Comparison of ENCODE assay signal across 9 mouse cellular contexts in the genomic region with DNA sequence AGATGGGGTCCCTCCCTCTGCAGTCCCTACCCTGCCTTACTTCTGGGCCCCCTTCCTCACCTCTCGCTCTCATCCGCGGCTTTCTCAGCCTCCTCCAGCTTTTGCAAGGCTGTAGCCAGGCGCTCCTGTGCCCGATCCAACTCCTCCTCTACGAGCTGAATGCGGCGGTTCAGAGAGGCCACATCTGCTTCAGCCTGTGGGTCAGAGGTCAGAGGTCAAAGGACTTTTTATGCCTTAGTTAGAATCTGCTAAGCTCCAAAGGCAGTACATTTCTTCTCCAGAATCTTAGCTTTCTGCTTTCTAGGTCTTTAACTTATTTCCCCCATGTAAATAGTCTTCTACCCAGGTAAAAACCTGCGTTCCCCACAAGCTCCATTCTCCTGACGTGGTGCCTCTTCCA. TPM values are rescaled to one million over a fixed set of nuclear protein-coding genes. Genes with fewer than 3 reads are reported as not detected.
DNase-seq lines count a peak whose midpoint lies in the region; ATAC-seq and TF ChIP-seq lines count a peak whose summit lies in the region.
"Had no signal": no experiment of that assay in that cellular context is flagged by ENCODE, and none has a peak within 500 bp of the region (broad histone marks: within the 10 kb centered on the region; RNA-seq: fewer than 3 reads in every experiment).

No protein-coding gene starts in this region.

- 13% methylated on average over 10 of the region's 10 CpGs for WGBS in hindbrain, embryonic 13.5 days
- WGBS in midbrain, embryonic 11.5 days: 10% methylated on average over 10 of the region's 10 CpGs

- no peaks in the 10 kb centered on the region for H3K36me3 ChIP-seq in hindbrain, embryonic 13.5 days
- H3K36me3 ChIP-seq in midbrain, embryonic 11.5 days (ENCODE audit: control insufficient read depth, insufficient read depth, low read length): no peaks in the 10 kb centered on the region

- no peak for TF ChIP-seq CTCF in gastrocnemius, adult 2 months (IDR thresholded peaks at IDR 0.05)

- no peaks in the 10 kb centered on the region for H3K9me3 ChIP-seq in hindbrain, embryonic 13.5 days
- H3K9me3 ChIP-seq in midbrain, embryonic 11.5 days (ENCODE audit: control insufficient read depth, low read length): no peaks in the 10 kb centered on the region

- no peak overlapping the region for H3K9ac ChIP-seq in hindbrain, embryonic 13.5 days
- no peak overlapping the region for H3K9ac ChIP-seq in midbrain, embryonic 11.5 days (ENCODE audit: low read length)

- peaks cover 28% of the 10 kb centered on the region for H3K4me1 ChIP-seq in hindbrain, embryonic 13.5 days (replicated peaks)
- H3K4me1 ChIP-seq in midbrain, embryonic 11.5 days (ENCODE audit: control insufficient read depth, insufficient read depth, low read length): peaks cover 23% of the 10 kb centered on the region

- intact Hi-C loops in gastrocnemius, adult 2 months (cut with DNase I): no loop called here

- H3K27me3 ChIP-seq in hindbrain, embryonic 13.5 days: peaks cover 55% of the 10 kb centered on the region
- H3K27me3 ChIP-seq in midbrain, embryonic 11.5 days (ENCODE audit: control insufficient read depth, insufficient read depth, low read length): peaks cover 35% of the 10 kb centered on the region

- ATAC-seq in hindbrain, embryonic 13.5 days (ENCODE audit: low FRiP score): no peak
- ATAC-seq in midbrain, embryonic 11.5 days (ENCODE audit: low FRiP score): no peak

- peak; percentile 36 for DNase-seq in gastrocnemius, adult 2 months
- DNase-seq in gastrocnemius, adult 18-20 months (ENCODE audit: low spot score): no peak
- DNase-seq in embryo, embryonic 10 days (ENCODE audit: low spot score): peak; percentile 68
- DNase-seq in midbrain, embryonic 11.5 days (ENCODE audit: low spot score, missing footprints): no peak
- DNase-seq in ovary, adult 18-20 months (ENCODE audit: low spot score): no peak
- DNase-seq in urinary bladder, postnatal 36 days (ENCODE audit: low spot score in 2 of 2): no peak
- no peak for DNase-seq in layer of hippocampus, adult 8-10 months (ENCODE audit: low spot score in 2 of 2)

- H3K27ac ChIP-seq in gastrocnemius, adult 2 months: peak overlapping the region; percentile 86
- no peak overlapping the region for H3K27ac ChIP-seq in hindbrain, embryonic 13.5 days
- H3K27ac ChIP-seq in midbrain, embryonic 11.5 days (ENCODE audit: low read depth, low read length): no peak overlapping the region

- H3K4me3 ChIP-seq in gastrocnemius, adult 2 months: peak overlapping the region; percentile 85
- H3K4me3 ChIP-seq in hindbrain, embryonic 13.5 days: 0 out of 2 replicates have a peak overlapping the region, but pooled peaks have one; percentile 19
- H3K4me3 ChIP-seq in midbrain, embryonic 11.5 days (ENCODE audit: low read depth, low read length): no peak overlapping the region

- peak overlapping the region; percentile 44 for H3K4me2 ChIP-seq in hindbrain, embryonic 13.5 days
- 0 out of 2 replicates have a peak overlapping the region, but pooled peaks have one; percentile 27 for H3K4me2 ChIP-seq in midbrain, embryonic 11.5 days

RNA-seq across cellular contexts. Expression of gene Tpm2, which starts 4.0 kb away (rescaled TPM):
- total RNA-seq in gastrocnemius, adult 2 months (2021): over 10,000 TPM in 1 of 2 experiments, 1,000 to 10,000 TPM in 1; 4,293 to 10,756 TPM
- 1,000 to 10,000 TPM; 6,886 to 8,782 TPM for total RNA-seq in gastrocnemius, adult 18-20 months (2021)
- 18.8 and 20.9 TPM in 2 replicates for polyA plus RNA-seq in hindbrain, embryonic 13.5 days (2015; fragmentation: Nextera tagmentation; extraction: Ambion mirVana)
- polyA plus RNA-seq in midbrain, embryonic 11.5 days (2014; fragmentation: Nextera tagmentation; extraction: Ambion mirVana): 44.0 and 51.8 TPM in 2 replicates
- total RNA-seq in layer of hippocampus, adult 8-10 months (2022): 1 to 10 TPM; 6.7 to 9.4 (median 9.0) TPM

RNA-seq across cellular contexts. Expression of gene Car9, which starts 12.8 kb away (rescaled TPM):
- 1 to 10 TPM; 3.7 to 4.8 TPM for total RNA-seq in gastrocnemius, adult 2 months (2021)
- 1 to 10 TPM; 1.4 to 2.6 TPM for total RNA-seq in gastrocnemius, adult 18-20 months (2021)
- 0.19 and 0.25 TPM in 2 replicates for polyA plus RNA-seq in hindbrain, embryonic 13.5 days (2015; fragmentation: Nextera tagmentation; extraction: Ambion mirVana)
- 0.07 TPM in 1 of 2 replicates, not detected in the other for polyA plus RNA-seq in midbrain, embryonic 11.5 days (2014; fragmentation: Nextera tagmentation; extraction: Ambion mirVana)
- total RNA-seq in layer of hippocampus, adult 8-10 months (2022): under 1 TPM in 1 of 4 experiments, not detected in 3; 0.65 TPM

RNA-seq across cellular contexts. Expression of gene Arhgef39, which starts 20.1 kb away (rescaled TPM):
- not detected for total RNA-seq in gastrocnemius, adult 2 months (2021)
- not detected for total RNA-seq in gastrocnemius, adult 18-20 months (2021)
- polyA plus RNA-seq in hindbrain, embryonic 13.5 days (2015; fragmentation: Nextera tagmentation; extraction: Ambion mirVana): 8.4 and 8.9 TPM in 2 replicates
- 32.4 and 40.2 TPM in 2 replicates for polyA plus RNA-seq in midbrain, embryonic 11.5 days (2014; fragmentation: Nextera tagmentation; extraction: Ambion mirVana)
- 1 to 10 TPM in 1 of 4 experiments, not detected in 3; 1.0 TPM for total RNA-seq in layer of hippocampus, adult 8-10 months (2022)

RNA-seq across cellular contexts. Expression of gene Ccdc107, which starts 26.9 kb away (rescaled TPM):
- total RNA-seq in gastrocnemius, adult 2 months (2021): 10 to 100 TPM; 26.3 to 27.8 TPM
- total RNA-seq in gastrocnemius, adult 18-20 months (2021): 10 to 100 TPM; 21.9 to 26.8 TPM
- 65.1 and 69.0 TPM in 2 replicates for polyA plus RNA-seq in hindbrain, embryonic 13.5 days (2015; fragmentation: Nextera tagmentation; extraction: Ambion mirVana)
- polyA plus RNA-seq in midbrain, embryonic 11.5 days (2014; fragmentation: Nextera tagmentation; extraction: Ambion mirVana): 45.8 and 48.8 TPM in 2 replicates
- total RNA-seq in layer of hippocampus, adult 8-10 months (2022): 10 to 100 TPM; 22.1 to 30.0 (median 27.6) TPM

RNA-seq across cellular contexts. Expression of gene Sit1, which starts 36.0 kb away (rescaled TPM):
- total RNA-seq in gastrocnemius, adult 2 months (2021): not detected
- not detected for total RNA-seq in gastrocnemius, adult 18-20 months (2021)
- not detected in 2 replicates for polyA plus RNA-seq in hindbrain, embryonic 13.5 days (2015; fragmentation: Nextera tagmentation; extraction: Ambion mirVana)
- polyA plus RNA-seq in midbrain, embryonic 11.5 days (2014; fragmentation: Nextera tagmentation; extraction: Ambion mirVana): not detected in 2 replicates
- not detected for total RNA-seq in layer of hippocampus, adult 8-10 months (2022)
- total RNA-seq: gastrocnemius, postnatal 4 days had no signal

Comparison
In these comparisons a context has a peak if more than half of its experiments do, and no peak if none do; other contexts are left out.
1. DNase-seq: peak in gastrocnemius, adult 2 months (single experiment) and embryo, embryonic 10 days (single experiment); none in gastrocnemius, adult 18-20 months (single experiment), midbrain, embryonic 11.5 days (single experiment), ovary, adult 18-20 months (single experiment), urinary bladder, postnatal 36 days (0 of 2) and layer of hippocampus, adult 8-10 months (0 of 2).
2. RNA of gene Tpm2, which starts 4.0 kb away (total RNA-seq): 4,293 to 10,756 TPM in gastrocnemius, adult 2 months and 6,886 to 8,782 TPM in gastrocnemius, adult 18-20 months; 6.7 to 9.4 TPM in layer of hippocampus, adult 8-10 months; every median in the first group is over 100 times any median in the second.